Mouse (Mus musculus): ENCODE measurements at regions not wholly inside any gene's neighbourhood (a gene's known extent, or its start where the extent isn't known, plus 50 kb on each side); places are given as distances from the start of the nearest gene placed in this dataset.

DNA sequence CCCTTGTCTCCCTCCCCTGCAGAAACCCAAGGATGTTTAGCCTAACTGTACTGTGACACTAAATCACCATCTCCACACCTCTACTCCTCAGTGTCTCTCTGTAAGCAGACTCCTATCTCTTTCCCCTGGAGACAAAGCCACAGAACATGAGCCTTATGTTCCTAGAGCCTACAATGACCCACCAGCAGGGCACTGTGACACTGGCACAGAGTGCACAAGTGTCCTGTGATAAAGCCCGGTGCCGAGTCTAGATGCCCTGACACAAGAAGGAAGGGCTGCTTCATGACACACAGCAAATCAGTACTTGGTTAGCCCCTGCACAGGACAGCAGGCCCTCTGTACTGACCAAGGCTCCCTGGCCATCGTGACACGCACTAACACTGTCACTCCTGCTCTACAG, 71.2 kb upstream of the Zmiz1 start:
- TF ChIP-seq POLR2AphosphoS2 (IDR thresholded peaks at IDR 0.05; ENCODE audit: low read length) (no peak), CTCF (IDR thresholded peaks at IDR 0.05 in 2 of 3, conservative IDR thresholded peaks at IDR 0.05 in 1 of 3; ENCODE audit: control insufficient read depth in 1 of 3, insufficient read depth in 1 of 3, low read depth in 2 of 3, low read length in 3 of 3, poor library complexity in 1 of 3, severe bottlenecking in 1 of 3) (no peak), GATA1 (IDR thresholded peaks at IDR 0.05; ENCODE audit: low read depth, low read length) (no peak), POLR2A (IDR thresholded peaks at IDR 0.05; ENCODE audit: control insufficient read depth in 1 of 2, insufficient read depth in 1 of 2, low read depth in 1 of 2, low read length in 2 of 2, poor library complexity in 1 of 2) (no peak), E2F4 (IDR thresholded peaks at IDR 0.05; ENCODE audit: borderline replicate concordance, low read depth, low read length) (no peak), CHD1 (IDR thresholded peaks at IDR 0.05; ENCODE audit: low read depth, low read length) (no peak)
